Mouse (Mus musculus) lung, postnatal 0 days (tissue): ENCODE measurements around the gene Dcps.

Experiments
- CTCF ChIP-seq: IDR thresholded peaks from 2 replicates; pipeline ENCODE4 v1.5.1; 2016; ENCODE audit warnings: antibody characterized with exemption, mild to moderate bottlenecking
- EP300 ChIP-seq: IDR thresholded peaks from 2 replicates; pipeline ENCODE4 v1.6.1; 2016; ENCODE audit warnings: antibody characterized with exemption, mild to moderate bottlenecking, control low read depth

DNA sequence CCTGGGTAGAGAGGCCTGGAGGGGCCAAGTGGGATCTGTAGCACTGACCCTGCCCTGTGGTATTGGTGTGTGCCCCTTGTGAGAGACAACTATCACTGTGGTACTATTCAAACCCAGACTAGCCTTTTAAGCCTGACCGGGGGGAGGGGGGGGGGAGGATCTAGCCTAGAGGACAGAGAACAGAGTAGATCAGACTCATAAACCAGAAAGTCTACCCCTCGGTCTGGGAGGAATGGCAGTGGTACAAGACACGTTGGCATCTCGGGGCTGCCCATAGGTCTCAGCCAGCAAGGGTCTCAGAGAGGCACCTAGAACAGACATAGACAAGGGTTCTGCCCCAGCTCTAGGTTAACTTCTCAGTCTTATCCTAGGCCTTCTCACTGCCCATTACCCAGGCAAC, 60.1 kb downstream of the Dcps start:
- TF ChIP-seq EP300 (no peak), CTCF (no peak)
